In the genomic region with DNA sequence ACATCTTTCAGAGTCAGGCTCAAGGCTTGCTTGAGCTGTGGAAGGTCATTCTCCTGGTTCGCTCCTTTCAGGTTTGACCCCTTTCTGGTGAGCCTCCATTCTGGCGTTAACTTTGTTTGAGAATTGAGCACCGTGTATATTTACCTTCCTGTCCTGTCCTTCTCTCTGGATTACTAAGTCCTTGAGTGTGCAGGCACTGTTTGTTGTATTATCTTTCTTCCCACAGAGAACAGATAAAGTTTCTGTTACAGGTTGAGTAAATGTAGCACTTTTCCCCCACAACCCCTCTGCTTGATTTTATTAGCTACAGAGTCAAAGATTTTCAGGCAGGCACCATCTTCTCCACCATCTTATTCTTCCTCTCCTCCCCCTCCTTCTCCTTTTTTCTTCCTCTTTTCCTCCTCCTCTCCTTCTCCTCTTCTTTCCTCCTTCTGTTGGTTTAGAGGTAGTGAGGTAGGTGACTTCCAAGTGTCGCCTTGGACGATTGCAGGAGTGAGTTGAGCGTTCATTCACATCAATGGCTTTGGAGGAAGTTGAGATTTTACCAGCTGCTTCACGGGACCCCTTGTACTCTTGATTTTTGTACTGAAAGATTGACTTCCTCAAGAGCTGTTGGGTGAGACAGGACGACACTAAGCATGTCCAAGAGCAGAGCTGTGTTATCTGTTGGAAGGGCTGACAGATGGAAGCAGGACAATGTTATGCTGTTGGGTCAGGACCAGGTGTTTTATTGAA, we compare ENCODE assay signal across 14 mouse cellular contexts. TPM values are rescaled to one million over a fixed set of nuclear protein-coding genes. Genes with fewer than 3 reads are reported as not detected.
A peak's percentile ranks its signal among the peaks of the same experiment; 100 is the strongest.
DNase-seq lines count a peak whose midpoint lies in the region; ATAC-seq and TF ChIP-seq lines count a peak whose summit lies in the region.
"Had no signal": no experiment of that assay in that cellular context is flagged by ENCODE, and none has a peak within 500 bp of the region (broad histone marks: within the 10 kb centered on the region; RNA-seq: fewer than 3 reads in every experiment).

No protein-coding gene starts in this region.

- TF ChIP-seq POLR2A in bone marrow macrophage, adult 2 months (IDR thresholded peaks at IDR 0.05; ENCODE audit: borderline replicate concordance, low read depth, low read length), result no peak

- no peak for DNase-seq in lung, postnatal 0 days (ENCODE audit: low spot score)
- no peak for DNase-seq in lung, adult 18-20 months
- no peak for DNase-seq in liver, embryonic 14.5 days (ENCODE audit: low read depth in 3 of 3, low spot score in 3 of 3)
- DNase-seq in adrenal gland, adult 2 months, result no peak
- no peak for DNase-seq in layer of hippocampus, adult 2 months (ENCODE audit: low spot score in 2 of 2)
- no peak for DNase-seq in gastrocnemius, postnatal 36 days
- DNase-seq: cerebellum, adult 9-10 months; gastrocnemius, postnatal 25 days; kidney, adult 8-10 months had no signal

- WGBS in lung, postnatal 0 days, result 46% methylated on average over 8 of the region's 8 CpGs
- 32% methylated on average over 8 of the region's 8 CpGs for WGBS in liver, embryonic 14.5 days (ENCODE audit: insufficient replicate concordance)
- 53% methylated on average over 8 of the region's 8 CpGs for WGBS in stomach, embryonic 15.5 days

- peaks cover 6% of the 10 kb centered on the region; the same call in 1 of the 2 replicates for H3K36me3 ChIP-seq in lung, postnatal 0 days (ENCODE audit: insufficient read depth, low read length)
- no peaks in the 10 kb centered on the region for H3K36me3 ChIP-seq in liver, embryonic 14.5 days (replicated peaks; ENCODE audit: control insufficient read depth, insufficient read depth, low read depth)
- H3K36me3 ChIP-seq in stomach, embryonic 15.5 days, result 0 out of 2 replicates have a peak, but pooled peaks cover 2% of the 10 kb centered on the region
- H3K36me3 ChIP-seq: forebrain, embryonic 15.5 days had no signal

- no peak for ATAC-seq in lung, postnatal 0 days
- ATAC-seq in liver, embryonic 14.5 days (ENCODE audit: insufficient read depth), result no peak
- ATAC-seq in stomach, embryonic 15.5 days (ENCODE audit: insufficient read depth, low FRiP score, low read depth), result peak; percentile 75
- ATAC-seq: forebrain, embryonic 15.5 days had no signal

- H3K4me2 ChIP-seq in lung, postnatal 0 days (replicated peaks; ENCODE audit: low read depth, low read length), result no peak overlapping the region
- peak overlapping the region; percentile 28 for H3K4me2 ChIP-seq in liver, embryonic 14.5 days (ENCODE audit: low read depth)
- 0 out of 2 replicates have a peak overlapping the region, but pooled peaks have one; percentile 4 for H3K4me2 ChIP-seq in stomach, embryonic 15.5 days
- H3K4me2 ChIP-seq: forebrain, embryonic 15.5 days; hindbrain, embryonic 12.5 days; limb, embryonic 15.5 days had no signal

- H3K4me3 ChIP-seq in lung, postnatal 0 days (ENCODE audit: low read depth, low read length), result no peak overlapping the region
- no peak overlapping the region for H3K4me3 ChIP-seq in bone marrow macrophage, adult 2 months (ENCODE audit: insufficient read depth, low read length)
- H3K4me3 ChIP-seq in liver, embryonic 14.5 days (ENCODE audit: insufficient read depth in 1 of 2, low read depth in 2 of 2, low read length in 2 of 2), result no peak overlapping the region
- 0 out of 2 replicates have a peak overlapping the region, but pooled peaks have one; percentile 5 for H3K4me3 ChIP-seq in stomach, embryonic 15.5 days (replicated peaks)
- no peak overlapping the region for H3K4me3 ChIP-seq in layer of hippocampus, adult 2 months
- H3K4me3 ChIP-seq: forebrain, embryonic 15.5 days; hindbrain, embryonic 12.5 days; limb, embryonic 15.5 days had no signal

- H3K27me3 ChIP-seq in lung, postnatal 0 days (replicated peaks; ENCODE audit: insufficient read depth, low read length), result no peaks in the 10 kb centered on the region
- no peaks in the 10 kb centered on the region for H3K27me3 ChIP-seq in liver, embryonic 14.5 days (ENCODE audit: control insufficient read depth, insufficient read depth, low read length)
- H3K27me3 ChIP-seq in stomach, embryonic 15.5 days (replicated peaks), result no peaks in the 10 kb centered on the region
- H3K27me3 ChIP-seq: forebrain, embryonic 15.5 days; hindbrain, embryonic 12.5 days; limb, embryonic 15.5 days had no signal

- H3K27ac ChIP-seq in lung, postnatal 0 days (ENCODE audit: low read length), result 0 out of 2 replicates have a peak overlapping the region, but pooled peaks have one; percentile 2
- H3K27ac ChIP-seq in bone marrow macrophage, adult 2 months (ENCODE audit: insufficient read depth, low read depth, low read length), result 0 out of 2 replicates have a peak overlapping the region, but pooled peaks have one; percentile 2
- H3K27ac ChIP-seq in liver, embryonic 14.5 days, result no peak overlapping the region
- H3K27ac ChIP-seq in stomach, embryonic 15.5 days, result peak overlapping the region; percentile 46; the same call in 1 of the 2 replicates
- no peak overlapping the region; the same call in 1 of the 2 replicates for H3K27ac ChIP-seq in layer of hippocampus, adult 2 months
- H3K27ac ChIP-seq: forebrain, embryonic 15.5 days; hindbrain, embryonic 12.5 days; limb, embryonic 15.5 days had no signal

- TF ChIP-seq CTCF in lung, postnatal 0 days (IDR thresholded peaks at IDR 0.05), result no peak
- TF ChIP-seq CTCF in bone marrow macrophage, adult 2 months (IDR thresholded peaks at IDR 0.05; ENCODE audit: low read depth, low read length), result no peak
- TF ChIP-seq CTCF in liver, embryonic 14.5 days (IDR thresholded peaks at IDR 0.05; ENCODE audit: low read depth), result no peak
- no peak for TF ChIP-seq CTCF in layer of hippocampus, adult 2 months (conservative IDR thresholded peaks at IDR 0.05)

- no peak overlapping the region for H3K9ac ChIP-seq in lung, postnatal 0 days (replicated peaks; ENCODE audit: low read depth)
- H3K9ac ChIP-seq in liver, embryonic 14.5 days (replicated peaks), result no peak overlapping the region
- no peak overlapping the region for H3K9ac ChIP-seq in stomach, embryonic 15.5 days
- H3K9ac ChIP-seq: forebrain, embryonic 15.5 days; hindbrain, embryonic 12.5 days; limb, embryonic 15.5 days had no signal

- intact Hi-C loops in gastrocnemius, postnatal 36 days (cut with DNase I), result no loop called here

- peaks cover 16% of the 10 kb centered on the region; the same call in 1 of the 2 replicates for H3K4me1 ChIP-seq in lung, postnatal 0 days (ENCODE audit: insufficient read depth, low read depth, low read length)
- peaks cover 58% of the 10 kb centered on the region for H3K4me1 ChIP-seq in bone marrow macrophage, adult 2 months (ENCODE audit: control insufficient read depth, insufficient read depth, low read length)
- H3K4me1 ChIP-seq in liver, embryonic 14.5 days (replicated peaks; ENCODE audit: control insufficient read depth in 2 of 2, insufficient read depth in 2 of 2, low read length in 1 of 2), result peaks cover 6 to 48% of the 10 kb centered on the region in 2 experiments
- peaks cover 12% of the 10 kb centered on the region for H3K4me1 ChIP-seq in stomach, embryonic 15.5 days

- TF ChIP-seq EP300 in lung, postnatal 0 days (IDR thresholded peaks at IDR 0.05), result no peak
- no peak for TF ChIP-seq EP300 in liver, embryonic 14.5 days (IDR thresholded peaks at IDR 0.05; ENCODE audit: low read depth)

- no peaks in the 10 kb centered on the region for H3K9me3 ChIP-seq in lung, postnatal 0 days (ENCODE audit: low read length)
- H3K9me3 ChIP-seq in liver, embryonic 14.5 days (ENCODE audit: control insufficient read depth, low read length), result no peaks in the 10 kb centered on the region
- no peaks in the 10 kb centered on the region for H3K9me3 ChIP-seq in stomach, embryonic 15.5 days
- H3K9me3 ChIP-seq: forebrain, embryonic 15.5 days; hindbrain, embryonic 12.5 days; limb, embryonic 15.5 days had no signal

RNA-seq across cellular contexts. Expression of gene Edem1, which starts 5.7 kb away (rescaled TPM):
- polyA plus RNA-seq in lung, postnatal 0 days (2015; fragmentation: Nextera tagmentation; extraction: Ambion mirVana), result 15.0 and 15.5 TPM in 2 replicates
- polyA plus RNA-seq in bone marrow macrophage, adult 2 months (2012; ENCODE audit: insufficient read depth, insufficient read length, missing spikeins), result 186 and 200 TPM in 2 replicates
- polyA plus RNA-seq in liver, embryonic 14.5 days (2012; rRNA removed), result 7.2 and 9.6 TPM in 2 replicates
- polyA plus RNA-seq in liver, embryonic 14.5 days (2014; fragmentation: Nextera tagmentation; extraction: Ambion mirVana), result 19.1 and 22.4 TPM in 2 replicates
- 71.9 and 82.5 TPM in 2 replicates for polyA plus RNA-seq in stomach, embryonic 15.5 days (2015; fragmentation: Nextera tagmentation; extraction: Ambion mirVana)
- total RNA-seq in adrenal gland, adult 2 months (2021), result 10 to 100 TPM; 37.3 to 53.9 TPM
- polyA plus RNA-seq in adrenal gland, adult 2 months (2012; rRNA removed), result 24.5 and 29.4 TPM in 2 replicates
- total RNA-seq in layer of hippocampus, adult 2 months (2021), result 10 to 100 TPM; 13.3 to 17.2 TPM
- total RNA-seq in gastrocnemius, postnatal 36 days (2021), result 1 to 10 TPM; 7.1 to 9.8 TPM

RNA-seq across cellular contexts. Expression of gene Arl8b, which starts 51.2 kb away (rescaled TPM):
- polyA plus RNA-seq in lung, postnatal 0 days (2015; fragmentation: Nextera tagmentation; extraction: Ambion mirVana), result 45.5 and 54.3 TPM in 2 replicates
- polyA plus RNA-seq in bone marrow macrophage, adult 2 months (2012; ENCODE audit: insufficient read depth, insufficient read length, missing spikeins), result 103 and 114 TPM in 2 replicates
- polyA plus RNA-seq in liver, embryonic 14.5 days (2012; rRNA removed), result 8.3 and 10.5 TPM in 2 replicates
- polyA plus RNA-seq in liver, embryonic 14.5 days (2014; fragmentation: Nextera tagmentation; extraction: Ambion mirVana), result 35.5 and 35.8 TPM in 2 replicates
- 70.8 and 82.2 TPM in 2 replicates for polyA plus RNA-seq in stomach, embryonic 15.5 days (2015; fragmentation: Nextera tagmentation; extraction: Ambion mirVana)
- total RNA-seq in adrenal gland, adult 2 months (2021), result 100 to 1,000 TPM; 120 to 128 TPM
- polyA plus RNA-seq in adrenal gland, adult 2 months (2012; rRNA removed), result 12.6 and 12.7 TPM in 2 replicates
- 100 to 1,000 TPM; 202 to 216 TPM for total RNA-seq in layer of hippocampus, adult 2 months (2021)
- 100 to 1,000 TPM in 1 of 2 experiments, 10 to 100 TPM in 1; 94.7 to 103 TPM for total RNA-seq in gastrocnemius, postnatal 36 days (2021)

Comparison
In these comparisons a context has a peak if more than half of its experiments do, and no peak if none do; other contexts are left out.
1. H3K27ac ChIP-seq: peak in lung, postnatal 0 days (single experiment), bone marrow macrophage, adult 2 months (single experiment) and stomach, embryonic 15.5 days (single experiment); none in liver, embryonic 14.5 days (single experiment) and layer of hippocampus, adult 2 months (single experiment).